Mouse (Mus musculus): Measurements from ENCODE around the gene C1rl. TPM values are rescaled to one million over a fixed set of nuclear protein-coding genes. Genes with fewer than 3 reads are reported as not detected.
A peak's percentile ranks its signal among the peaks of the same experiment; 100 is the strongest.
"Not testable (repeated sequence)": the region's sequence is repeated elsewhere in the genome, so short reads cannot be mapped to it uniquely, and the experiment has no call there.

The C1rl gene
- 0.67 and 0.85 TPM in 2 replicates for polyA plus RNA-seq (2015; fragmentation: Nextera tagmentation; extraction: Ambion mirVana)

DNA sequence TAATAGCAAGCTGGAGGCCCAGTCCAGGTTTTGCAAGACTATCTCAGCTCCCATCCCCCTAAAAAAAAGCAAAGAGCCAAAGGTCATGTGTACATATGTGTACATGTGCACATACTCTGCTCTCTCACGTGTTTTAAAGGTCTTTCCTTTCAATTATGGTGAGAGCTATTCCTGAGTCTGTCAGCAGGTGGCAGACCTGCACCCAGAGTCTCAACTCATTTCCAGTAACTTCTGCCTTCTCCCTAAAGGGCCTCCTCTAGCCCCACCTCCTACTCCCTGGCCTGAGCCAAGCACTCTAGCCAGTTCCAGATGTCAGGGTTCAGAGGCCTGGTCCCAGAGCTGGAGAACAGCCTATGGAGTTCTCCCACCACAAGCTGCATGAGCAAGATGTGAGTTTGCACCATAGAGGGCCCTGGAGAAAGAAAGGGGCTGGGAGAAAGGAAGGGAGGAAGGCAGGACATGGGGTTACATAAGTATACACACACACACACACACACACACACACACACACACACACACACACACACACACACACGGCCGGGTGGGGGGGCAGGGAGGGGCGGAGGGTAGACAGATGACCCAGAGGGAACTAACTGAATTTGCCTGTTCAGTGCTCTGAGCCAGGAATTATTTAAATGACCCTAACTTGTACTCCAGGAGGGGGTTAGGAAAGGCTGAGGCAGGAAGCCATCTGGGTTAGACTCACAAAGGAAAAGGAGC, at the start of gene C1rl:
TSS of gene C1rl (plus strand) at position 272 of the 720 bp plus-strand sequence.
- DNase-seq (ENCODE audit: low spot score) = peak; percentile 47

DNA sequence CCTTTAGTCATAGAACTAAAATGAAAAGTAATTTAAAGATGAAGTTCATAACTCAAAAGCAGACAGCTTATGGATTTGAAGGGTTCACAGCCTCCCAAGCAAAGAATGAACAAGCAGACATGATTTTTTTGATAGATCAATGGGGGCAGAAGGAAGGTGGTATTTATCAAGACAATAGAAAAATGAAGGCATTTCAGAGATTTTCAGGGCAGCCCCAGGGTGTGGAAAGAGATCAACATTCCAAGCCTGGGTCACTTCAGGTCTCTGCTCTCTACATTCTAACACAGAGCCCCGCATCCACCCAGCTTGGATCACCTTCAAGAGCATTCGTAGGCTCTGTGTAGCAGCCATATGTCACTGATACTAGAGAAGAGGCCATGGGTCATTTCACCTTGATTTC, 49.6 kb upstream of the C1rl start:
- DNase-seq (ENCODE audit: low spot score) = no peak

DNA sequence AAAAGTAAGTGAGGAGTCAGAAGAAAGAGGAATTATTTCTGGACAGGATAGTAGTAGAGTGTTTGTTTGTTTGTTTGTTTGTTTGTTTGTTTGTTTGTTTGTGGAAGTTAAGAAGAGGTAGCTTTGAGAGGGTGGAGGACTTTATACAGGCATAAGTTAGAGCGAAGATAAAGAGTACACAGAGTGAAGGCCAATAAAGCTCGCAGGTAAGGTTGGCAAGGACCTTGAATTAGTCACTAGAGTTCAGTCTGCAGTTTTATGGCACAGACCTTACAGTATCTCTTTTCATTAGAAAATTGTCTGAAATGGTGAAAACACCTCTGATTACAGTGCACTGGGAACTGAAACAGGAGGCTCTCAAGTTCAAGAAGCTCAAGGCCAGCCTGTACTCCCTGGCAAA, 46.9 kb upstream of the C1rl start:
- DNase-seq (ENCODE audit: low spot score) = no peak

DNA sequence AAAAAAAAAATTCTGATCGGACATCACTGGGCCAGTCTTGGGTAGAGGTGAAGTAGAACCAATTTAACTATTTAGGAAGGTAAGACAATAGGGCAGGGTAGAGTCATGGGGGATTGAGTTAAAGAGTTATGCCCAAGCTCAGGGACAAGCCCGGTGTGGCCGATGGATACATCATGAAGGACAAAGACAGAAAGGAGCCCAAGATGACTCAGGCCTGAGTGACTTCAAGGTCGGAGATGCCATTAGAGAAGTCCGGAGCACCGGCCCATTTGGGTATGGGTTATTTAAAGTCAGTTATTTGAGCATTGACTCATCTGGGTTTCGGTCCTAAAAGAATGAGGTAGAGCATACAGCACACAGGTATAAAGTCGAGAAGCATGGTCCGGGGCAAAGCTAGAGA, 46.5 kb upstream of the C1rl start:
- no peak for DNase-seq (ENCODE audit: low spot score)

DNA sequence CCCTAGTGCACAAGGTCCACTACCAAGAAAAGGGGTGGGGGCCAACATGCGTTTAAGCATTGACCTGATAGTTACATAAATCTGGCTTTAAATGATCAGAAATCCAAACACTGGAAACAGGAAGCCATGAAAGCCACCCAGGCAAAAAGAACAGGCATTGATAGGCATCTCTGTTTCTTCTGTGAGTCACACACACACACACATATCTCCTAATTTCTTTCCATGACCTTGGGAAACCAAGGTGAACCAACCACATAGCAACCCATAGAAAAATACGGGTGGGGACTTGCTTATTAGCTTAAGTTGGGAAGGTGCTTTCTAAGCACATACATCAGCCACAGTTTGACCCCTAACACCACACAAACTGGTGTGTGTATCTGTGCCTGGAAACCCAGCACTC, 45.6 kb upstream of the C1rl start:
- no peak for DNase-seq (ENCODE audit: low spot score)

DNA sequence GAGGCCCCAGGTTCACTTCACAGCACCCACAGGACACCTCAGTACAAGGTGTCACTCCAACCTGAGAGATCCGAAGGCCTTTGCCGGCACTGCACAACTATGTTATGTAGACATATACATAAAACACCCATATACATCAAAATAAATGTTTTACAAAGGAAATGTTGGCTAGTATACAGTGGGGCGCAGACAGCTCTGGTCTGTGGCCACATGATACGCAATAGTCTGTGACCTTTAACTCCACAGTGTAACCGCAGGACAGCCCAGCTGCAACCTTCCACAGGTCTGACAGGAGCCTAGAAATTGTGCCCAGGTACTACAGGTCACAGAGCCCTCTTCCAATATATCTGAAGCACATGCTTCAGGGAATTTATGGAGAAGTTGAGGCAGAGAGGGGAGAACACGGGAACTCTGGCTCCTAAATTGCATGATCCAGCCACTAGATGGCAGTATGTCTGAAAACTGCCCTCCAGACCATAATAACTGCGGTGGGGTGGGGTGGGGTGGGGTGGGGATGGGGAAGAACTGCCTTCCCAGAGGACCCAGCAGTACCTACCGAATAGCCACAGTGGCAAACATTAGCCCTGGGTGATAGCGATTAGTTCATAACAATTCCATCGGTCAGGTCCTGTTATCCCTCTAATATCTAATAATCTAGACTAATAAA, 44.6 kb upstream of the C1rl start:
- no peak for DNase-seq (ENCODE audit: low spot score)

DNA sequence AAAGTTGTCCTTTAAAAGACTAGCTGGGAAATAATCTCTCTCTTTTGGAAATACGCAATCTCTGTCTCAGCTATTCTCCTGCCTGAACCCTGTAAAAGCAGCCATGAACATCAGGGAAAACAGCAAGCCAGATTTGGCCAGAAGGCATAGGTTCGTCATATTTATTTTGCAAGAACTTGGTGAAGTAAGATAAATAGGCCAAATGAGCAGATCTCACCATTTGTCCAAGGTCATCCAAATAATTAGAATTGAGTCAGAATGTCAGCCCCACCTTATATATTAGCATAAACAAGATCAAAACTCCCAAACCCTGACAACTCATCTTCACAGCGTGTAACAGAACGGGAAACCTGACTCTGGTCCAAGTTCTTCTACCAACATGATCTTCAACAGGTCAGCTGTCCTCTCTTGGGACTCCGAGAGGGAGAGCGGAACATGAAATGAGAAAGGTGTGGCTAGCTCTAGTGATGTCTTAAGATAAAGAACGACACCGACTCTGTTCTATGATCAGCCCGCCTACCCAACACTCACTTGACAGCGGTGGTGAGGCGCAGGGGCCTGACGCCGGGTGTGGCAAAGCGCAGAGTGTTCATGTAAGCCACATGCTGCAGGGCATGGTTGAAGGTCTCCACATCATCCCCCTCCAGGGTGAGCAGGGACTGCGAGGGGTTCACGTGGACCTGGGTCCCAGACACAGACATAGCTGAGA, 43.8 kb upstream of the C1rl start:
- no peak for DNase-seq (ENCODE audit: low spot score)

DNA sequence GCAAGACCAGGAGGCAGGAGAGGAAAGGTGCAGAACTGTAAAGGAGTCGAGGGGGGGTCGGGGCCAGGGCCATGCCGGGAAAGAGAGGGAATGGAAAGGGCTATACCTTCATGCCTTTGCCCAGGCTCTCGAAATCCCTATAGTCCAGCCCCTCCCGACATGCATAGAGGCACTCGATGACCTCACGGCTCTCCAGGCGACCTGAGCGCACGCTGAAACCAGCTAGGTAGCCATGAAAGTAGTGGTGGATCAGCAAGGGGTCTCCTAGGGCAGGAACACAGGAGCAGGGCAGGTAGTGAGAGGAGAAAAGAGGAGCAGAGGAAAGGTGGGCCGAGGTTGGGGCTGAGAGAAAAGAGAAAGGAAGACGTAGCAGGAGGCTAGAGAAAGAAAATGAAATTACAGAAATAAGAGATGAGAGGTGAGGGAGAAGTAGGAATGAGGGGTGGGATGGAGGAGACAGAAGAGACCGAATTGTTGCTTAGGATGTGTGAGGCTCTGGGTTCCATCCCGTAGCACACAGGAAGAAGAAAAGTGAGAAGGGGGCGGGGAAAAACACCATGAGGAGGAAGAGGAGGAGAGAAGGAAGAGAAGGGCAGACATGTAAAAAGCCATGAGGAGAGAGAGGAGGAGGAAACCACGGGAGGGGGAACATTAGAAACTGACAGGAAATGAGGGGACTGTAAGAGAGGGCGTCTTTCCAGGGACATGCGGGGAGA, 43.1 kb upstream of the C1rl start:
- DNase-seq (ENCODE audit: low spot score) = no peak

DNA sequence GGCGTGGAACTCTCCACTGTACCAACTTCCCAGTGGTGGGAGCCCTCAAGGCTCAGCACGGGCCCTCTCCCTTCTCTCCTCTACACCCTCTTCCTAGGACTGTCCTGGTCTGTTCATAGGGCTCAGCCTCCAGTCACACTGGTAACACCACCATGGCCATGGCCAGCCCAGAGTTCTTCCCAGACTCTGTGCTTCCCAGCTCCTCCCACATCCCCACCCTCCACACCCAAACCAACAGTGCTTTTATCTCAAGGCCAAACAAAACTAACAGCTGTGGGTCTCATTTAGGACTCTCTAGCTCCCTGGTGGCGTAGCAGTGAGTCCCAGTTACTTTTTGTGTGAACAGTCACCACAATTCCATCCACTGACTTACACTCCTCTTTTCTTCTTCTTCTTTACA, 40.9 kb upstream of the C1rl start:
- DNase-seq (ENCODE audit: low spot score) = no peak

DNA sequence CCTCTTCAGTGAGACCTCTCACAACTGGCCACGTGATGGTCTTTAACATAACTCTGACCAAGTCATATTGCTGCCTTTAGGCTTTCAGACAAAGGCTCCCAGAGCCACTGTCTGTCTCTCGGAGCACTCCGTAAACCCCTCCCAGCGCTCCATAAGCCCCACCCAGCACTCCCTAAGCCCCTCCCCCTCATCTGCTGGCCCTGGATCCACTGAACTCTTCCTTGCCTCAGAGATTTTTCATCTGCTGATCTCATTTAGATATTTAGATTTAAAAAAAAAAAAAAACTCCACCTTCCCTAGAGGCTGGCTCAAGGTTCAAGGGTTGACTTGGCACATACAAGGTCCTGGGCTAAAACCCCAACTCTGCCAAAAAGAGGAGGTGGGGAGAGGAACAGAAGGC, 39.2 kb upstream of the C1rl start:
- DNase-seq (ENCODE audit: low spot score) = no peak

DNA sequence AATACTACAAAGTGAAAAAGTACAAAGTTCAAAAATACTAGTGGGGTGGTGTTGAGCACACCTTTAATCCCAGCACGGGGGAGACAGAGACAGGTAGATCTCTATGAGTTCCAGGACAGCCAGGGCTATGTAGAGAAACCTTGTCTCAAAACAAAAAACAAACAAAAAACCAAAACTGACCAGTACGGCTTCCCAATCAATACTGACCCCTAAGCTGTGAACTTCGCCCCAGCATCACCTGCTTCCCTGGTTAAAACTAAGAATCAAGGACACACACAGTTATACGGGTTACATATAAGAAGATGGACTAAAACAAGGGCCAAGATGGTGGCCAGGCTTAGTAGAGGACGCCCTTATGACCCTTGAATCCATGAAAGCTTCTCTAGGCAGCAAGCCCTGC, 36.7 kb upstream of the C1rl start:
- no peak for DNase-seq (ENCODE audit: low spot score)

DNA sequence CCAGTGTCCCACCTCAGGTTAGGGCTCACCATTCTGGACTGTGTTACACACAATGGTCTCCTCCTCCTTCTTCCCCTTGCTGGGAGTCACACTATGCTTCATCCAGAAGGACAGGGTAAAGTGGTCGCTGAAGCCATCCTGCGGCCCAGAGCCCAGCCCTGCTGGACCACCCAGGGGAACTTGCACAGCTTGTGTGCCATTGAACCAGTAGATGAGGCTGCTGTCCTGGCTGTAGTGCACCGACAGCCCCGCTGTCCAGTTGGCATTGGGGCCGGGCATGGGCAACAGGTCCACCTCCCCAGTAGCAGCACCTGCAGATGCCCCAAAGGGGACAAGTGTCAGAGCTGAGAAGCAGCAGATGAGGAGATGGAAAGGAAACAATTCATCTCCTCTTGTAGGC, 35.1 kb upstream of the C1rl start:
- no peak for DNase-seq (ENCODE audit: low spot score)

DNA sequence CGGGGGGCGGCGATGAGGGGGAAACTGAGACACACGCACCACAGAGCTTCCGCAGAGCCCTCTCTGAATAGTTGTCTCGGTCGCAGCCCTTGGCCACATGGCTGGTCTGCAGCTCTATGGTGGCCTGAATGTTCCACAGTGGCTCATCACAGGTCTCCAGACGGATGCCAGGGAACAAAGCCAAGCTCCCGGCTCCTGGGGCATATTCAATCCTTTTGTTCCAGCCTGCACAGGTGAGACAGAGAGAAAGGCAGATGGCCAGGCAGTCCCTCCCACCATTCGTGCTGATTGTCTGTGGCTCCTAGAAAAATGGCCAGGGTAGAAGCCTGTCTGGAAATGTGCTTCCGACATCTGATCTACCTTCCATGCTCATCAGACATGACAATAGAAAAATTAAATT, 34.4 kb upstream of the C1rl start:
- DNase-seq (ENCODE audit: low spot score) = no peak

DNA sequence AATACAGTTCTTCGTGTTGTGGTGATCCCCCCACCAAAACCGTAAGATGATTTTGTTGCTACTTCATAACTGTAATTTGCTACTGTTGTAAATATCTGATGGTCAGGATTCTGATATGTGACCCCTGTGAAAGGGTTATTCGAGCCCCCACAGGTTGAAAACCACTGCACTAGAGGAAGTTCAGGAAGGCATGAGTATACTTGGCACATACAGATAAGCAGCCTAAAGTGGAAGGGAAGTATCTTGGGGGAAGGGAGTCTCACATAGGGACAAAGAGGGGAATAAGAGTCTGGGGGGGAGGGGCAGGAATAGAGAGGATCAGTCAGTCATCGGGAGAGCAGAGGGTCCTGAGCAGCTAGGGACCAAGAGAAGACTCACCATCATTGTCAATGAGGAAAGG, 33.5 kb upstream of the C1rl start:
- no peak for DNase-seq (ENCODE audit: low spot score)

DNA sequence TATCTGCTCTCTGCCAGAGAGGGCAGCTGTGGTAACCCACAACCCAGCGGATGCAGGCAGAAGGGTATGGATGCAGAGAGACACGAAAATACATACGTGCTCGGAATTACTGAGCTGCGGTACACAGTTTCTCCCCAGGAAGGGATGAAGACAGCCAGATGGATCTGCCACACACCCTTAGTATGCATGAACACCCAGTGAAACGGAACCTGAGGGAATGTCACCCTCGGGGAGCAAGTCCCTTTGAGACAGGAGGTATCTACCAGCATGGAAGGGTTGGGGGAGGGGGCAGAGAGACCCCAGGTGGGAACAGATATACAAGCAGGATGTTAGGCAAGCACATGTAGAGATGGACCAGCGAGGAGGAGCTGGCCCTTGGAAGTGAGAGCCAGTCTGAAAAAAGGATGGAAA, 29.0 kb upstream of the C1rl start:
- DNase-seq (ENCODE audit: low spot score) = peak; percentile 11

DNA sequence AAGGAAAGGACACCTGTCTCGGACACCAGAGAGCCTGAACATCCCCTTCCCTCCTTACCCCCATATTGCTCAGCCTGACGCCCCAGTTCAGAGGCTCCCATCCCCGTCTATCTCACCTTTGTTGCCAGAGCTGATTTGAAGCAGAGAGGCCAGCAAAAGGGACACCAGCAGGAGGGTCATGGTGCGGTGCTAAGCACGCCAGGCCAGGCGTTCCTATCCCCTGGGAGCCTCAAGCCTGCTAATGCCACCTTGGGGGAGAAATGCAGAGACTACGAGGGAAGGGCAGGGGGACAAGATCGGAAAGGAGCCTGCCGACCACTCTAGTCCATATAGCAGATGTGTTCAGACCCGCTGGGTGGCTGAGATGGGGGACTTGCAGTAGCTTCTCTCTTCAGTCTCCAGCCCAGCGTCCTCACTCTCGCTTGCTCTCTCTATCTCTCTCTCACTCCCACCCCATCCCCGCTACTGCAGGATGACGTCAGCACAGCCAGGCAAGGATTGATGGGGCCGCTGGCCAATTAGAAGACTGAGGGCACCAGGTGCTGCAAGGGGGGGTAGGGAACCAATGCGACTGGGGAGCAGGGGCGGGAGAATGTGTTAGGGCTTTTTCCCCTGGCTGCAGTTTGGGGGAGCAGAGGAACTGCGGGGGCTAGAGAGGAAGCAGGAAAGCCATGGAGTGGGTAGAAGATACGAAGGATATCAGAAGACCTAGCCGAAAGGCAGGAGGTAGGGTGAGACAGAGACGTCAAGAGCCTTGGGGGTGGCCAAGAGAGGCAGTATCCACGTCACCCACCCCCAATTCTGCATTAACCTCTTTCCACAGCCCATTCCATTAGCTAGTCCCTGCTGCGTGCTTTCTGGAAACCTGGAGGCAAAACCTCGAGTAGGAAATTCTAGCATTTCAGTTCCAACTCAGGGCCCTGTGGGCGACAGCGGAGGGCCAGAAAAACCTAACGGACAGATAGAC, 28.3 kb upstream of the C1rl start, which contains the start of gene Clstn3:
TSS of gene Clstn3 (minus strand) at position 490 of the 967 bp plus-strand sequence.
- DNase-seq (ENCODE audit: low spot score) = peak; percentile 82

DNA sequence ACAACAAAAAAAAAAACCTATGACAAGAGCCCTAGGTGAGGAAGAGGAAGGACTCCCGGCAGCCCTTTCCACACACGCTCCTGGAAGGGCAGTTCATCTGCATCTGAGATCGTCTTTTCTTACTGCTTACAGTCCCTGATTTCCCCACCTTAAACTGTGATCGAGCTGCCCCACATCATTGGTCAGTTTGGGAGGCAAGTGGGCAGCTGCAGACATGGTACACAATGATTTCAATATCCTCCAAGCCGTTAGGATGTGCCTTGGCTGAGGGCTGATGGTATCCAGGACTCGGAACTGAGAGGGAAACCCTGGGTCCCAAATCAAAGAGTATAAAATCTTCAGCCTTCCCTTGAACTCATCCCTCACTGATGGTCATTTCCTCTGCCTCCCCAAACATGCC, 27.6 kb upstream of the C1rl start:
- no peak for DNase-seq (ENCODE audit: low spot score)

DNA sequence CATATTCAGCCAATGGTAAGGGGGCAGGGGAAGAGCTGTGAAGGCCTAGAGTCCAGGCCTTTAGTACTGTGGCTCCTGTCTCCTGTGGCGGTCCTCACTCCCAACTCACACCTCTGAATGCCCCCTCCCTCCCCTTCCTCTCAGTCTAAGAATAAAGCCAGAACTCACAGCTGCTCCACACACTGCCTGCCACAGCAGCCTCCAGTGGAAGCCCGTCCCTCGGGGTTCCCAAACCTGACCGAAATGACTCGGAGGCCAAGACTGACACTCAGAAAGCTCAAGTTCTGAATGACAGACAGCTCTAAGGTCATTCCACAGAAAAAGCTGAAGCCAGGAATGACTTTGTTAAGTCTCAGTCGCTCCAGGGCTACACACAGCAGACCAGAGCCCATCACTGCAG, 27.2 kb upstream of the C1rl start:
- no peak for DNase-seq (ENCODE audit: low spot score)

DNA sequence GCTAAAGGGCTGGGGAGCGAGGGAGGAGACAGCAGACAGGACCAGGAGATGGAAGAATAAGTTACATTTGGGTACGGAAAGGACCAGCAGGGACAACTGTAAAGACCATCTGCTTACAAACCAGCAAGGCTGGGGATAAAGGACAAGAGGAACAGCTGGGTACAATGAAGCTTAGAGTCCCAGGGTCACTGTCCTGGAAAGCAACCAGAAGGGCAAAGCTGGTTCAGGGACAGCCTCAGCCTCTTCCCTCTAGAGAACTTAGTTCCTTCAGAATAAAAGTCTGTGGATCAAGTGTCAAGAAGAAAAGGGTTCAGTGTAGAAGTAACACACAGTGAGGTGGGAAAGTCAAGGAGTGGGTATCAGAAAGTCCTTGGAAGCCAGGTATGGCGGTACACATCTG, 21.8 kb upstream of the C1rl start:
- no peak for DNase-seq (ENCODE audit: low spot score)

DNA sequence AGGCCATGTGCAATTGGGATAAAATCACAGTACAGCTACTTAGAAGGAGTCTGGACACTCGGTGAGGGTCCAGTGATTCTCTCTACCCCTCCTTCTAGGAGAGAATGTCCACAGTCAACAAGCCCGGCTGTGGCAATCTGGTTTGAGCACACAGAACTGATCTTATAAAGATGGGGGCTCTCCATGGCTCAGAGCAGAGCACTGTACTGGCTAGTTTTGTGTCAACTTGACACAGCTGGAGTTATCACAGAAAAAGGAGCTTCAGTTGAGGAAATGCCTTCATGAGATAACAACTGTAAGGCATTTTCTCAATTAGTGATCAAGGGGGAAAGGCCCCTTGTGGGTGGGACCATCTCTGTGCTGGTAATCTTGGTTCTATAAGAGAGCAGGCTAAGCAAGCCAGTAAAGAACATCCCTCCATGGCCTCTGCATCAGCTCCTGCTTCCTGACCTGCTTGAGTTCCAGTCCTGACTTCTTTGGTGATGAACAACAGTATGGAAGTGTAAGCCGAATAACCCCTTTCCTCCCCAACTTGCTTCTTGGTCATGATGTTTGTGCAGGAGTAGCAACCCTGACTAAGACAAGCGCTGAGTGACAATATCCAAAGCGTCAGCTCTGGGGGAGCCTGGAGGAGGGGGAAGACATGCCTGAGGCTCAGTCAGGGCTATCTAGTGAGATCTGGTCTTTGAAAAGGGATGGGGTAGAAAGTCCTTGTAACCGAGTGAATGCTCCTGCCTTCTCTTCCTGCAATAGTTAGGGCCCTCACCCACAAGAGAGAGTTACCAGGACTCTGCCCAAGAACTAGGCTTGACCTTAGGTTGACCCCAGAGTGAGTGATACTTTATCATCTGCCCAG, 20.9 kb upstream of the C1rl start:
- not testable (repeated sequence) for DNase-seq (ENCODE audit: low spot score)

Data from thymus, postnatal 0 days (tissue).